Mouse (Mus musculus): ENCODE results near the gene Rwdd4a. TPM values are rescaled to one million over a fixed set of nuclear protein-coding genes. Genes with fewer than 3 reads are reported as not detected.
A peak's percentile ranks its signal among the peaks of the same experiment; 100 is the strongest.

Gene Rwdd4a
- polyA plus RNA-seq, 1 experiment from 2014 or later: 34.6 TPM

DNA sequence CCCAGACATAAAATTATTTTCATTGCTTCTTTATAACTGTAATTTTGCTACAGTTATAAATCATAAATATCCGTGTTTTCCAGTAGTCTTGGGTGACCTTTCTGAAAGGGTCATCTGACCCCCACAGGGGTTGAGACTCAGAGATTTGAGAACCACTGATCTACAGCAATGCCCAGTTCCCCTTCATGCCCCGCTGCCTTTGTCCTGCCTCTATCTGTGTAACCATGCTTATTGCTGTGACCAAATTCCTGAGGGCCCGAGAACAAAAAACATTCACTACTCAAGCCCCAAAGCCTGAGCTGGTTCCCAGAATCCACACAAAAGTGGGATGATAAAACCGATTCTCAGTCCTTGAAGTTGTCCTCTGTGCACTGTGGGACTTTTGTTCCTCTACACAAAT, 4.9 kb downstream of the Rwdd4a start:
- CTCF ChIA-PET: interaction anchor here (0.7 kb wide), 1 partner anchor 9 kb away, joined by 3 read pairs; no protein-coding TSS in a partner anchor
- H3K27me3 ChIP-seq: no peaks in the 10 kb centered on the region
- TF ChIP-seq CTCF (IDR thresholded peaks at IDR 0.05): no peak
- in situ Hi-C loops (cut with MboI; ENCODE audit: low pct_unique_long_range_greater_than_20kb): no loop called here
- ATAC-seq (no peak), DNase-seq (ENCODE audit: low read depth, low spot score) (no peak)
- POLR2A ChIA-PET: no interaction called here

DNA sequence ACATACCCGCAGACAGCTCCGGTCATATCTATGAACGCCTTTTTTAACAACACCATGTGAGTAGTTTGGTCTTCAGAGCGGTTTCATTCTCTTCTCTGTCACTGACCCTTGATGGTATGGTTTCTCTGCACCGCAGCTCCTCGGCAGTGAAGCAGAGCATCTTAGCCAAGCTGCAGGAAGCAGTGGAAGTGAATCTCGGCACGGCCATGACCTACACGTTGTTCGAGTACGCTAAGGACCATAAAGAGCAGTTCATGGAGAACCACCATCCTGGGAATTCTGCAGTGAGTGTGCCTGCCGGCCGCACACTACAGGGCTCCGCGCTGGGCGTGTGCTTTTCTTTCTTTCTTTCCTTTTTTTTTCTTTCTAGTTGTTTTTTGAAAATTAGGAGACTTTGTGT, 9.3 kb downstream of the Rwdd4a start:
- no peak for TF ChIP-seq CTCF (IDR thresholded peaks at IDR 0.05)
- in situ Hi-C loops (cut with MboI; ENCODE audit: low pct_unique_long_range_greater_than_20kb): no loop called here
- CTCF ChIA-PET: no interaction called here
- DNase-seq (ENCODE audit: low read depth, low spot score): no peak
- POLR2A ChIA-PET: interaction anchor here (1.1 kb wide), 1 partner anchor 12 kb away, joined by 3 read pairs; no protein-coding TSS in a partner anchor
- no peak for ATAC-seq
- no peaks in the 10 kb centered on the region for H3K27me3 ChIP-seq

DNA sequence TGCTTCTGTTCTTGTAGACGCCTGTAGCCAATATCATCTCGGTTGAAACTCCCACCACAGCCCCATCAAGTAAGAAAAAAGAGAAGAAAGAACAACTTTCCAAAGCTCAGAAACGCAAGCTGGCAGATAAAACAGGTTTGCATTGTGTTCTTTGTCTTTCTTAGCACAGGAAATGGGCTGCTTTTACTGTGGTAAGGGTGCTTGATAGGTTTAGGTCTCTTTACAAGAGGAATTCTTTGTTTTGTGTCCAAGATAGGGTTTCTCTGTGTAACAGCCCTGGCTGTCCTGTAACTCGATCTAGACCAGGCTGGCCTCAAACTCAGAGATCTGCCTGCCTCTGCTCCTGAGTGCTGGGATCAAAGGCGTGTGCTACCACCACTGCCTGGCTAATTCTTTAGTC, 10.6 kb downstream of the Rwdd4a start:
- DNase-seq (ENCODE audit: low read depth, low spot score) (no peak), ATAC-seq (no peak)
- in situ Hi-C loops (cut with MboI; ENCODE audit: low pct_unique_long_range_greater_than_20kb): no loop called here
- CTCF ChIA-PET: no interaction called here
- POLR2A ChIA-PET: no interaction called here
- no peaks in the 10 kb centered on the region for H3K27me3 ChIP-seq
- no peak for TF ChIP-seq CTCF (IDR thresholded peaks at IDR 0.05)

DNA sequence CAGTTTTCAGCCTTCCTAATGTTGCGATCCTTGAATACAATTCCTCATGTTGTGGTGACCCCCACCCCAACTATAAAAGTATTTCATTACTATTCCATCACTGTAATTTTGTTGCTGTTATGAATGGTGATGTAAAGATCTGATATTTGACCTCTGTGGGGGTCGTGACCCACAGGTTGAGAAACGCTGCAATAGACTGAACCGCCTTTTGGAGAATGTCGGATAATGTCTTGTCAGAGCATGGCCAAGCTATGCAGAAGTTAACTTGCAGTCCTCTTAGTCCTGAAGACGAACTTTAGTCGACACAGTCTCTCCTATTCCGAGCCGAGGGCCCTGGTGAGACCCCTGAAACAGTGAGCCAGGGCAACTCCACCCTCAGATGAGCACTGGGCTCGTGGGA, 13.6 kb downstream of the Rwdd4a start:
- in situ Hi-C loops (cut with MboI; ENCODE audit: low pct_unique_long_range_greater_than_20kb): no loop called here
- ATAC-seq (no peak), DNase-seq (ENCODE audit: low read depth, low spot score) (no peak)
- POLR2A ChIA-PET: interaction anchor here (1.3 kb wide), 1 partner anchor 12 kb away, joined by 3 read pairs; no protein-coding TSS in a partner anchor
- no peaks in the 10 kb centered on the region for H3K27me3 ChIP-seq
- no peak for TF ChIP-seq CTCF (IDR thresholded peaks at IDR 0.05)
- CTCF ChIA-PET: interaction anchor here (0.7 to 0.8 kb wide), 2 partner anchors 9 to 10 kb away, joined by 3 read pairs; no protein-coding TSS in a partner anchor

DNA sequence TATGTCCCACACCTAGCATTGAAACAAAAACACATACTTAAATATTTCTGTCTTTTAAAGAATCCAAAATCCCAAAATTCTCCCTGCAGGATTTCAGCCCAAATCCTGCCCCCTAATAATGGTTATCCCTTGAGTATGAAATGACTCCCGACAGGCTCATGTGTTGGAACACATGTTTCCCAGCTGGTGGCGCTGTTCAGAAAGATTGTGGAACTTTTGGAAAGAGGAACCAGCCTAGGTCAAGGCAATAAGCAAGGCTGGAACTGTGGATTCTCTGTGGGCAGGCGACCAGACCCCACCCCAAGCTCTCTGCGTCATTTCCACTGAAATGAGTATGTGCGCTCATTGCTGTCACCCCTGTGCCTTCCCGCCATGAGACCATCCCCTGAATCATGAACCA, 20.1 kb downstream of the Rwdd4a start:
- no peak for ATAC-seq
- no peak for DNase-seq (ENCODE audit: low read depth, low spot score)
- CTCF ChIA-PET: interaction anchor here (1.7 kb wide), 1 partner anchor 17 kb away, joined by 5 read pairs; no protein-coding TSS in a partner anchor
- in situ Hi-C loops (cut with MboI; ENCODE audit: low pct_unique_long_range_greater_than_20kb): loop anchor here (10.0 kb wide), 1 partner anchor 131 kb away; no protein-coding TSS in a partner anchor
- peak; percentile 61 for TF ChIP-seq CTCF (IDR thresholded peaks at IDR 0.05)
- POLR2A ChIA-PET: no interaction called here
- no peaks in the 10 kb centered on the region for H3K27me3 ChIP-seq

DNA sequence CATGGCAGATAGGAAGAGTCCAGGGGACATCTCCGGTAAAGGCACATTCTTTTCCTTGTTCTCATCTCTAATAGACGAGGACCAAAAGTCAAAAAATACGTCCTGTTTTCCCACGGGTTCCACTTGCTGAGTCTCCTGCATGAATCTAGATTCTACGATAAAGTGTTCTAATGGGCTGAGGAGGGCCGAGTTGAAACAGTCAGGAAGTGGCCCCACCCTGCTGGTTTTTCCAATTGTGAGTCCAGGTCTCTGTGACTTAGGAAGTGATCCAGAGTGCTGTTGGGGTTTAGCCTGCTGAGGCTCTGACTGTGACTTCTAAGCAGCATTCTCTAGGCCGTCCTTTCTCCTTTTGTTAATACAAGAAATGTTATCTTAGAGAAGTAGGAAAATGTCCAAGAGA, 23.0 kb downstream of the Rwdd4a start:
- no peak for TF ChIP-seq CTCF (IDR thresholded peaks at IDR 0.05)
- DNase-seq (ENCODE audit: low read depth, low spot score) (no peak), ATAC-seq (no peak)
- ChIA-PET CTCF (no interaction called here), POLR2A (no interaction called here)
- in situ Hi-C loops (cut with MboI; ENCODE audit: low pct_unique_long_range_greater_than_20kb): loop anchor here (10.0 kb wide), 1 partner anchor 128 kb away; no protein-coding TSS in a partner anchor
- no peaks in the 10 kb centered on the region for H3K27me3 ChIP-seq

DNA sequence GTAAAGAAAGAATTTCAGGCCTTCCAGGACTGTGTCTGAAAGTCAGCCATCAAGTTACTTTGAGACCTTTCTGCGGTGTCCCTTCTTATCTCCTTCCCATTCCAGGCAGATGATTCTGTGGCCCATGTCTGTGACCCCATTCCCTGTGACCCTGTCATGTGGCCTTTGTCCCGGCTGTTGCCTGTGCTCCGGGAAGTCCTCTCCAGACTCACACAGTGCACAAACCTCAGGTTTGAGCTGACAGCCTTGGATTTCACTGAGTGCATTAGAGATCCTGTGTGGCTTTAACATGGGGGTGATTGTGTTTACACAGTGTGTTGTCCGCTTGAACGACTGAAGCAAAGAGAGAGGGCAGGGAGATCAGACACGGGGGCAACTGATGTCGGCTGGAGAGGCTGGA, 24.8 kb downstream of the Rwdd4a start:
- no peaks in the 10 kb centered on the region for H3K27me3 ChIP-seq
- in situ Hi-C loops (cut with MboI; ENCODE audit: low pct_unique_long_range_greater_than_20kb): loop anchor here (10.0 kb wide), 1 partner anchor 127 kb away; no protein-coding TSS in a partner anchor
- ChIA-PET POLR2A (interaction anchor here (0.7 kb wide), 1 partner anchor 10 kb away, joined by 3 read pairs; no protein-coding TSS in a partner anchor), CTCF (no interaction called here)
- TF ChIP-seq CTCF (IDR thresholded peaks at IDR 0.05): no peak
- no peak for DNase-seq (ENCODE audit: low read depth, low spot score)
- ATAC-seq: no peak

DNA sequence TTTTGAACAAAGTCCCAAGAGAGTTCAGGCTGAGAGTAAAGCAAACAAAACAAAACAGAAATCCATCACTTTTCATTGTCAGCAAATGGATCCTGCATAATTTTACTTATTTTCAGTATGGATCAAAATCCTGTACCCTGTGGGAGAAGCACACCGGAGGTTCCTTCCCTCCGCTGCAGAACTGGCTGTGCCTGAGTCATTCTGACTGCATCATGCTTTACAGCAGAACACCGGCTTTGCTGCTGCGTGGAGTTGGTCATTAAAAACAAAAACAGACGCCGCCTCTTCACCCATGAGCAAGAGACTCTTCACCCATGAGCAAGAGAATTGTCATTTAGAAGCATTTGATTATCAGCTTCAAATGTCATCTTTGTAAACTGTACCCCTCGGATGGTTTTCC, 27.3 kb downstream of the Rwdd4a start:
- ATAC-seq (no peak), DNase-seq (ENCODE audit: low read depth, low spot score) (no peak)
- in situ Hi-C loops (cut with MboI; ENCODE audit: low pct_unique_long_range_greater_than_20kb): no loop called here
- CTCF ChIA-PET: no interaction called here
- POLR2A ChIA-PET: interaction anchor here (0.6 kb wide), 1 partner anchor 142 kb away, joined by 3 read pairs; no protein-coding TSS in a partner anchor
- TF ChIP-seq CTCF (IDR thresholded peaks at IDR 0.05): no peak
- H3K27me3 ChIP-seq: no peaks in the 10 kb centered on the region

DNA sequence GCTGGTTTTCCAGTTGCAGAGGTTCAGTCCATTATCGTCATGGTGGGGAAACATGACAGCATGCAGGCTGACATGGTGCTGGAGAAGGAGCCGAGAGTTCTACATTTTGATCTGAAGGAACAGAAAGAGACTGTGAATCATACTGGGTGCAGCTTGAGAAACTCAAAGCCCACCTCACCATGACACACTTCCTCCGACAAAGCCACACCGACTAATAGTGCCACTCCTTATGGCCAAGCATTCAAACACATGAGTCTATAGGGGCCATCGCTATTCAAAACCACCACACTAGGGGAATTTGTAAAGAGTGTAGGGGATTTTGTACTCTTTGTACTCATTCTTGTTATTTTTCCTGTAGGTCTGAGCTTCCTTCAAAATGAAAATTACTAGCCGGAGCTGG, 33.1 kb downstream of the Rwdd4a start:
- no peak for DNase-seq (ENCODE audit: low read depth, low spot score)
- POLR2A ChIA-PET: no interaction called here
- ATAC-seq: no peak
- H3K27me3 ChIP-seq: no peaks in the 10 kb centered on the region
- no peak for TF ChIP-seq CTCF (IDR thresholded peaks at IDR 0.05)
- in situ Hi-C loops (cut with MboI; ENCODE audit: low pct_unique_long_range_greater_than_20kb): no loop called here
- CTCF ChIA-PET: no interaction called here

DNA sequence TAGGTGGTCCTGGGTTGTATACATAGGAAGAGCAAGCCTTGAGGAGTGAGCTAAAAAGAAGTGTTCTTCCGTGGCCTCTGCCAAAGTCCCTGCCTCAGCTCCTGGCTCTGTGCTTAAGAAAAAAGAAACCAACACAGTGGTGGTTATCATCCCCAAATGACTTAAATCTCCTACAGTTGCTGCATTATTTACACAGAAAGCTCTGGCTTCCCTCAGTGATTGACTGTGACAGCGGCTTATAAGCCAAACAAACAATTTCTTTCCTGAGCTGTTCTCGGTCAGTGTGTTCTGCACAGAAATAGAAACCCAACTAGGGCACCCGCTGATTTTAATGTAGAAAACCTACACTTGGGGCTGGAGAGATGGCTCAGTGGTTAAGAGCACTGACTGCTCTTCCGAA, 34.6 kb downstream of the Rwdd4a start:
- ATAC-seq (no peak), DNase-seq (ENCODE audit: low read depth, low spot score) (no peak)
- CTCF ChIA-PET: no interaction called here
- in situ Hi-C loops (cut with MboI; ENCODE audit: low pct_unique_long_range_greater_than_20kb): no loop called here
- POLR2A ChIA-PET: interaction anchor here (0.6 kb wide), 1 partner anchor 67 kb away, joined by 4 read pairs; no protein-coding TSS in a partner anchor
- no peaks in the 10 kb centered on the region for H3K27me3 ChIP-seq
- TF ChIP-seq CTCF (IDR thresholded peaks at IDR 0.05): no peak

DNA sequence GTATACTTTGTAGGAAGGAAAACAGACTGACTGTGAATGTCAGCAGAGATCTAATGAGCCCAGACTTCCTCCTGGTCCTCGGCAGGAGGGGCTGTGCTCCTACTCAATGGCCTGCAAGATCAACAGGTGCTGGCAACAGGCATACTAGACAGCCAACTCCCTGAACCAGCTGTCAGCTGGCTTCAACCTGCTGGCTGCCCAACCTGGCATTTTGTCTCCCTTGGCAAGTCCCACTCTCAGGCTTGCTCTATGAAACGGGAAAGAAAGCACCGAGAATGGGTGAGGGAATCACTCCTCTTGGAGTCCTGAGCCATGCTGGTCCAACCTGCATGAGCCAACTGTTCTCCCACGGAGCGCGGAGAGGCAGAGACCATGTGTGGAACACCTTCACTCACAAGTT, 36.7 kb downstream of the Rwdd4a start:
- no peak for DNase-seq (ENCODE audit: low read depth, low spot score)
- ATAC-seq: no peak
- ChIA-PET POLR2A (interaction anchor here (0.6 kb wide), 1 partner anchor 139 kb away, joined by 3 read pairs; no protein-coding TSS in a partner anchor), CTCF (no interaction called here)
- TF ChIP-seq CTCF (IDR thresholded peaks at IDR 0.05): no peak
- H3K27me3 ChIP-seq: no peaks in the 10 kb centered on the region
- in situ Hi-C loops (cut with MboI; ENCODE audit: low pct_unique_long_range_greater_than_20kb): no loop called here

DNA sequence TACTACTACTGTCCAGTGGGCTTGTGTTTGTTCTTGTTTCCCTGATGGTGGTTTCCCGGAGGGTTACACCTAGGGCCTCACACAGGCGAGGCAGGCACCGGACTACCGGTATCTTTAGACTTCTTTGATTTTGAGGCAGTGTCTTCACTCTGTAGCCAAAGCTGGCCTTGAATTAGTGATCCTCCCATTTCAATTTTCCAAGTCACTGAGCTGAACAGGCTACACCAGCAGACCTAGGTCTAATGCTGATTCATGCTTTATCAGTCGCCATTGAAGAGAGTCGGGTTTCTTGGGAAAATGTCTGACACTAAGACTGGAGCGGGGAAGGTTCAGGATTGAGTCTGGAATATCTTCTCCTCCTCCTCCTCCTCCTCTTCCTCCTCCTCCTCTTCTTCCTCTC, 40.0 kb downstream of the Rwdd4a start:
- no peaks in the 10 kb centered on the region for H3K27me3 ChIP-seq
- TF ChIP-seq CTCF (IDR thresholded peaks at IDR 0.05): no peak
- in situ Hi-C loops (cut with MboI; ENCODE audit: low pct_unique_long_range_greater_than_20kb): no loop called here
- ChIA-PET POLR2A (no interaction called here), CTCF (no interaction called here)
- DNase-seq (ENCODE audit: low read depth, low spot score) (no peak), ATAC-seq (no peak)

All from Patski (cell line).